Mouse (Mus musculus): ENCODE results near the gene Kdelr3.

The Kdelr3 gene

DNA sequence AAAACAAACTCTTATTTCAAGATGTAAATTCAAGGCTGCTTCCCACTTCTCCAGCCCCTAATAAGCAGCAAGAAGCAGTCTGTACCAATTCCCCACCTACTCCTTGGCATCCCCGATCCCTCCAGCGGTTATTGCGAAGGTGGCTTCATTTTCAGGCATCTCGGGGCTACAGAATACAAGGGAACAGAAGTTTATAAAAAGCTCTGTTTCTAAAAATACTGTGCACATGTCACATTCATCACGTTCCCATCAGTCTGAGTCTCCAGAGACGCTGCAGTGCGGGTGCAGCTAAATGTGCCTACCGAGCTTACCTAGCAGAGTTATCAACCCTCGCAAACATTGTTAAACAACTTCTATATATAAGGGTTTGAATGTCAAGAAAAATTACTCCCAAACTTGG lies 46.2 kb downstream of the Kdelr3 start:
- no peak for DNase-seq (ENCODE audit: low read depth, low spot score)

DNA sequence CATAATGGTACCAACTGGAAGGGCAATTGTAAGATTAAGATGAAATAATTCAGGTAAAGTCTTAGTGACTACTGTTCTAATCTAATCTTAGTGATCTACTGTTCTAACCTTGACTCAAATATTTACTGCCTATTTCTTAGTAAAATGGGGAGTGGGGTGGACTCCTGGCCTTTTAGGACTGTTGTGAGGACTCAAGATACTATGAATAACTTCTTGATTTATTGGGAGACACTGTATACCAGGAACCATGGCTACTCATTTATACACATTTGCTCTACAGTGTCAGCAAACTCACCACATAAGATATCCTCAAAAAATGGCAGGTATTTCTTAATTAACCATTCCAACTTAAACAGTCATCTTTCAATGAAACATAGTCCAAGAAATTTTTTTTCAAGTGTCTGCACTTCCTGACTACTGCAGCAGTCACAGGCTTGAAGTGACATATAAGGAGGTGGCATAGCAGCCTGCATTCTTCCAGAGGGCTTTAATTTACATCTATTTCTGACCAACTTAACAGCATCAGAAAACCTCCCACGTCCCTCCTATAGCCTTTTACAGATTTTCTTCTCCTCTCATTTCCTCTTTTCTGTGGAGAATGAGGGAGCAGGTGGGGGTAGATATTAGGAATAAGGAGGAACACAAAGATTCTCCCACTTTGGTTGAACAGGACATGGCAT lies 59.5 kb downstream of the Kdelr3 start:
- no peak for DNase-seq (ENCODE audit: low read depth, low spot score)

DNA sequence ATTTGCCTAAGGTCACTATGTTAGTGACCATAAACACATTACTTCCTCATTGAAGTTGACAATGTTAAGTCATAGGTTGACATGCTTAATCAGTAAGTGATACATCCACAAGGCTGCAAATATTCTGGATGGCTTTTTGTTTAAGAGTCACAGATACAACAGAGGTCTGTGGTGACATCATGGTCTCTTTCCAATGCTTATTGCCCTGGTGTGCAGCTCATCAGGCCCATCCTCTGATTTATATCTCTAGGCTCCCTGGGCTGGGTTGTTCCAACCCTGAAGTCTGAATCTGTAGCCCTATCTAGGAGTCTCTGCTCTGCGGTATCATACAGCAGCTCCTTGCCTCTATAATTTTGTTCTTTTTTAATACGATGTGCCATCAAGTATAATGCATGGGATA lies 60.7 kb downstream of the Kdelr3 start:
- DNase-seq (ENCODE audit: low read depth, low spot score), result no peak

Data from ZHBTc4 (cell line).